Mouse (Mus musculus) layer of hippocampus, adult 11-12 months (tissue): ENCODE results near the gene Acnat1.
"Not testable (repeated sequence)": the region's sequence is repeated elsewhere in the genome, so short reads cannot be mapped to it uniquely, and the experiment has no call there.

Experiments
- DNase-seq: peaks from one replicate; pipeline ENCODE4 v3.0.0; 2022; ENCODE audit warnings: low spot score

Acnat1 gene

GRCm38 (mm10) chr4:49456171-49456570, 17.5 kb downstream of the Acnat1 start:
- DNase-seq: no peak

GRCm38 (mm10) chr4:49451848-49452551, 21.7 kb downstream of the Acnat1 start:
- DNase-seq: no peak

DNA sequence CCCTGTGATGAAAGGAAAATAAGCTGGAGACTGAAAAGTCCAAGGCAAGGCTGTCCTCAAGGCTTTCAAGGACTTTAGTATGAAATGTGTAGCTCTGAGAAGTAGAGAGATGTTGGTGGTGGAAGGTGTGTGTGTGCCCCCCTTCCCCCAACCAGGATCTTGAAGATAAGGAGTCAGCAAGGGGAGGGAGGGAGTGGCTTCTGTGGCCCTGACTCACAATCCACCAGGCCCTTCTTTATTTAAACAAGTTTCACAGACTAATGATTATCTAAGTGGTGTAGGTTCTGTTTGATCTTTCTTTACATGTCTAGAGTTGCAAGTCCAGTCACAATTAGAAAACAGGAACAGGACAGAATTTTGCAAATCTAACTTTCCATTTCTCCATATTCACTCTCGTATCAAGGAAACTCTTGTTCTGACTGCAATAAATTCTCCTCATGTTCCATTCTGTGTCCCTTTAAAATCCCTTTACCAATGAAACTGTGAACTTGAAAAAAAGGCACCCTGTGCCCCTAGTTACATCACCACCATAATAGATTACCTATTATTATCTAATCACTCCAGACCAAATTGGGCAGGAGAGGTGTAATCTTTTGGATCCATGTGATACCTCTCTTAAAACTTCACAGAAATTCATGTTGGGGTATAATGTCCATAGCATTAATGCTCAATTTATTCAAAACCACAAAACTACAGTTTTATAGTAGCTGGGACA, 22.4 kb downstream of the Acnat1 start:
- DNase-seq: not testable (repeated sequence)

GRCm38 (mm10) chr4:49436968-49437367, 36.7 kb downstream of the Acnat1 start:
- not testable (repeated sequence) for DNase-seq

DNA sequence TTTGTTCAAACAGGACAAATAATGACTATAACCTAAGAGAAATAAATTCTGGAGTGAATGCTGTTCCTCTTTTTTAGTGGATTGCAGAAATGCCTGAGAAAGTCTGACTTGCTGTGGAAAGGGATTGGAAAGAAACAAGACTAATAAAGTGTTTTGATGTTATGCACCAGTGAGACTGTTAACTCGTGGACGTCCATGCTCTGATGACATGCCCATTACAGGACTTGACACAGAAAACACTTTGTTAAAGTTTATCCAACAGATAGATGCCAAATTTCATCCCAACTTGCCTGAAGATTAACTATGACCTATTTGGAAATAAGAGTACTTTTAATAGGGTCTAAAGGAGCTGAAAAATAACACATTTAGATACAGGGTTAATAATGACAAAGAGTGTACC, 63.6 kb downstream of the Acnat1 start:
- not testable (repeated sequence) for DNase-seq

DNA sequence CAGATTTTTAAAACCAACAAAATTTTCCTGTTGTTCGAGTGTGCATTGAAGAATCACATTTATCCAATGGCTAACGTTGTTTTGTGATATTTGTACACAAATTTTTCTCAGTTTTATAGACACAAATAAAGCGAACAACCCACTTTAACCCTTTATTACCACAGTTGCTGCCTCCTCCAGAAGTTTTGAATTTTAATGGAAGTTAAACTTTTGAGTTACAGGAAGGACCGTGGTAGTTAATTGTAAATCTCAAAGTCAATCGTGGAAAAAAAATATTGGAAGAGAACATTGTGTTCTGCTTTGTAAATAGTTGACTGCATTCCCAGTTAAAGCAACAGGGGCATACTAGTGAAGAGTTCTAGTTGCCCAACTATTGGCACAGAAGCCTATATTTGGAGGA, 65.8 kb downstream of the Acnat1 start, which contains the start of gene Acnat2:
Gene Acnat2, minus strand, starts transcription at position 195 of the 400 bp plus-strand sequence.
- DNase-seq: not testable (repeated sequence)
